Mouse (Mus musculus): ENCODE data around the gene Arl8a. TPM values are rescaled to one million over a fixed set of nuclear protein-coding genes. Genes with fewer than 3 reads are reported as not detected.

Arl8a gene
- polyA plus RNA-seq, 1 experiment, result 82.9 TPM

- WGBS, result 11% methylated on average over 21 of the region's 21 CpGs
- H3K4me3 ChIP-seq (ENCODE audit: low read depth, low read length), result peak overlapping the region; percentile 37
- no peaks in the 10 kb centered on the region for H3K27me3 ChIP-seq (ENCODE audit: control insufficient read depth, insufficient read depth, low read length)
- no peaks in the 10 kb centered on the region for H3K36me3 ChIP-seq (ENCODE audit: control insufficient read depth, insufficient read depth, low read length)
- peak overlapping the region; percentile 97 for H3K27ac ChIP-seq (ENCODE audit: insufficient read depth, low read depth, low read length)
- TF ChIP-seq CTCF (IDR thresholded peaks at IDR 0.05; ENCODE audit: extremely low read depth, insufficient read length, insufficient replicate concordance, low read depth, low read length), result no peak; the same call in 1 of the 2 replicates
- TF ChIP-seq POLR2A (IDR thresholded peaks at IDR 0.05; ENCODE audit: low read depth, low read length), result peak; percentile 29; the same call in 1 of the 2 replicates
- peaks cover 45% of the 10 kb centered on the region for H3K4me1 ChIP-seq (ENCODE audit: control insufficient read depth, insufficient read depth, insufficient read length, low read length)
These were observed 52.6 kb downstream of the Arl8a start for GRCm38 (mm10) chr1:135199014-135199819.

- TF ChIP-seq POLR2A (IDR thresholded peaks at IDR 0.05; ENCODE audit: low read depth, low read length) (no peak), CTCF (IDR thresholded peaks at IDR 0.05; ENCODE audit: extremely low read depth, insufficient read length, insufficient replicate concordance, low read depth, low read length) (no peak)
- H3K27ac ChIP-seq (ENCODE audit: insufficient read depth, low read depth, low read length), result no peak overlapping the region
- H3K4me1 ChIP-seq (ENCODE audit: control insufficient read depth, insufficient read depth, insufficient read length, low read length), result peaks cover 54% of the 10 kb centered on the region
- H3K36me3 ChIP-seq (ENCODE audit: control insufficient read depth, insufficient read depth, low read length), result no peaks in the 10 kb centered on the region
- WGBS, result 46% methylated on average over 4 of the region's 4 CpGs
- H3K4me3 ChIP-seq (ENCODE audit: low read depth, low read length), result no peak overlapping the region
- no peaks in the 10 kb centered on the region for H3K27me3 ChIP-seq (ENCODE audit: control insufficient read depth, insufficient read depth, low read length)
These were observed 53.8 kb downstream of the Arl8a start for GRCm38 (mm10) chr1:135200400-135200799.

- Histone ChIP-seq H3K4me1 (ENCODE audit: control insufficient read depth, insufficient read depth, insufficient read length, low read length) (peaks cover 43% of the 10 kb centered on the region), H3K27ac (ENCODE audit: insufficient read depth, low read depth, low read length) (peak overlapping the region; percentile 94), H3K36me3 (ENCODE audit: control insufficient read depth, insufficient read depth, low read length) (no peaks in the 10 kb centered on the region), H3K27me3 (ENCODE audit: control insufficient read depth, insufficient read depth, low read length) (no peaks in the 10 kb centered on the region), H3K4me3 (ENCODE audit: low read depth, low read length) (no peak overlapping the region)
- WGBS, result 19% methylated on average over 12 of the region's 12 CpGs
- TF ChIP-seq POLR2A (IDR thresholded peaks at IDR 0.05; ENCODE audit: low read depth, low read length) (no peak), CTCF (IDR thresholded peaks at IDR 0.05; ENCODE audit: extremely low read depth, insufficient read length, insufficient replicate concordance, low read depth, low read length) (no peak)
These were observed 57.8 kb downstream of the Arl8a start for GRCm38 (mm10) chr1:135204196-135205126.

GRCm38 (mm10) chr1:135205257-135205656 is 58.6 kb downstream of the Arl8a start:
- no peaks in the 10 kb centered on the region for H3K36me3 ChIP-seq (ENCODE audit: control insufficient read depth, insufficient read depth, low read length)
- H3K27me3 ChIP-seq (ENCODE audit: control insufficient read depth, insufficient read depth, low read length), result no peaks in the 10 kb centered on the region
- peaks cover 45% of the 10 kb centered on the region for H3K4me1 ChIP-seq (ENCODE audit: control insufficient read depth, insufficient read depth, insufficient read length, low read length)
- 27% methylated on average over 4 of the region's 4 CpGs for WGBS
- peak overlapping the region; percentile 85 for H3K27ac ChIP-seq (ENCODE audit: insufficient read depth, low read depth, low read length)
- no peak for TF ChIP-seq CTCF (IDR thresholded peaks at IDR 0.05; ENCODE audit: extremely low read depth, insufficient read length, insufficient replicate concordance, low read depth, low read length)
- no peak for TF ChIP-seq POLR2A (IDR thresholded peaks at IDR 0.05; ENCODE audit: low read depth, low read length)
- H3K4me3 ChIP-seq (ENCODE audit: low read depth, low read length), result no peak overlapping the region

Other genes with a start within 250 kb of the Arl8a start
- 9.7 and 10.4 TPM in 2 replicates for gene Ppp1r12b, start 190.9 kb upstream of the Arl8a start, polyA plus RNA-seq (2012; rRNA removed)
- gene Ube2t, start 184.3 kb upstream of the Arl8a start, polyA plus RNA-seq (2012; rRNA removed), result 0.58 and 1.4 TPM in 2 replicates
- gene Lgr6, start 41.5 kb upstream of the Arl8a start, polyA plus RNA-seq (2012; rRNA removed), result 0.06 and 0.17 TPM in 2 replicates
- gene Ptpn7, start 14.1 kb upstream of the Arl8a start, polyA plus RNA-seq (2012; rRNA removed), result 3.9 and 5.4 TPM in 2 replicates
- 1.9 and 2.2 TPM in 2 replicates for gene Gpr37l1, start 20.9 kb downstream of the Arl8a start, polyA plus RNA-seq (2012; rRNA removed)
- 110 and 185 TPM in 2 replicates for gene Elf3, start 111.7 kb downstream of the Arl8a start, polyA plus RNA-seq (2012; rRNA removed)
- gene Rnpep, start 137.3 kb downstream of the Arl8a start, polyA plus RNA-seq (2012; rRNA removed), result 66.3 and 103 TPM in 2 replicates
- 22.5 and 24.1 TPM in 2 replicates for gene Timm17a, start 167.0 kb downstream of the Arl8a start, polyA plus RNA-seq (2012; rRNA removed)
- 13.3 and 16.0 TPM in 2 replicates for gene Lmod1, start 178.0 kb downstream of the Arl8a start, polyA plus RNA-seq (2012; rRNA removed)
- 3.9 and 6.5 TPM in 2 replicates for gene Shisa4, start 228.4 kb downstream of the Arl8a start, polyA plus RNA-seq (2012; rRNA removed)